Mouse (Mus musculus): ENCODE results near the gene Castor2. TPM values are rescaled to one million over a fixed set of nuclear protein-coding genes. Genes with fewer than 3 reads are reported as not detected.

The Castor2 gene
- polyA plus RNA-seq, 1 experiment from 2014 or later, result 4.4 TPM

DNA sequence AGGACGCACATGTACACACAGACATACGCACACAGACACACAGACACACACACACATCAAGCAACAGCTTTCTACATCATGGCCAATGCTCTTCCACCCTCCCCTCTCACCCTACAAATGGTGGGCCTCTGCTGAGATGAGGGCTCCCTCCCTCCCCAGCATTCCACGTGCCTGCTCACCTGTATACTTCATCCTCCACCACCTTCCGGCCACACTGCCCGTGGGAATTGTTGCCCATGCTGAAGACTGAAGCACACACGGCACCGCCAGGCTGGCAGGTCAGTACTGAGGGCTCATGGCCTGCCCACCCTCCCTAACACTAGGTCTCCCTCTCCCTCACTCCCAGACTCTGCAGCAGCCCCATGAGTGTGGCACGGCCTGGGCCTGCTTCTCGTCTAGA is 68.5 kb downstream of the Castor2 start:
- H3K4me3 ChIP-seq (replicated peaks; ENCODE audit: low read length), result no peak overlapping the region
- no peaks in the 10 kb centered on the region for H3K4me1 ChIP-seq (ENCODE audit: control insufficient read depth, insufficient read depth, low read length)
- H3K27ac ChIP-seq (ENCODE audit: low read length), result no peak overlapping the region
- no peak overlapping the region for H3K4me2 ChIP-seq (ENCODE audit: low read depth, low read length)
- H3K9ac ChIP-seq (ENCODE audit: low read length), result no peak overlapping the region
- WGBS, result 89% methylated on average over 9 of the region's 9 CpGs
- H3K27me3 ChIP-seq (ENCODE audit: control insufficient read depth, insufficient read depth, low read length), result no peaks in the 10 kb centered on the region
- peaks cover 7% of the 10 kb centered on the region; the same call in 1 of the 2 replicates for H3K36me3 ChIP-seq (ENCODE audit: control insufficient read depth, insufficient read depth, low read length)
- ATAC-seq (ENCODE audit: insufficient read depth, low FRiP score), result no peak
- no peaks in the 10 kb centered on the region for H3K9me3 ChIP-seq (replicated peaks; ENCODE audit: control insufficient read depth, low read length)

DNA sequence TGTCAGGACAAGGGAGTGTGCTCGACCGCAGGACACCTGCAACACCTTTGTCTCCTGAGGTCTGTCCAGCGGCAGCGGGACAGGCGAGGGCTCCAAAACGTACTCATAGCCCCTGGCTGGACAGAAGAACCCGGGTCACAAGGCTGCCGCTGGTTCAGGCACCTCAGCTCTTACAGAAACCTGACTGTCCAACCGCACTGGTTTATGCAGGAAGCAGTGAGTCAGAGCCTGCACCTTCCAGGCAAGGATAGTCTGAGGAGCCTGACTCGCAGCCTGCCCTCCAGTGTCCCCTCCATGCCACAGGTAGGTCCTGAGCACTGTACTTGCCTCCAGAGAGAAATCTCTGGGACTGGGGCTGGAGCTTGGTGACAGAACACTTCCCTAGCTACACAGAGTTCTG is 69.7 kb downstream of the Castor2 start:
- no peak overlapping the region for H3K27ac ChIP-seq (ENCODE audit: low read length)
- ATAC-seq (ENCODE audit: insufficient read depth, low FRiP score), result no peak
- H3K4me3 ChIP-seq (replicated peaks; ENCODE audit: low read length), result no peak overlapping the region
- 89% methylated on average over 10 of the region's 10 CpGs for WGBS
- H3K4me1 ChIP-seq (ENCODE audit: control insufficient read depth, insufficient read depth, low read length), result no peaks in the 10 kb centered on the region
- no peaks in the 10 kb centered on the region for H3K9me3 ChIP-seq (replicated peaks; ENCODE audit: control insufficient read depth, low read length)
- H3K9ac ChIP-seq (ENCODE audit: low read length), result no peak overlapping the region
- peaks cover 4% of the 10 kb centered on the region; the same call in 1 of the 2 replicates for H3K36me3 ChIP-seq (ENCODE audit: control insufficient read depth, insufficient read depth, low read length)
- no peak overlapping the region for H3K4me2 ChIP-seq (ENCODE audit: low read depth, low read length)
- no peaks in the 10 kb centered on the region for H3K27me3 ChIP-seq (ENCODE audit: control insufficient read depth, insufficient read depth, low read length)

DNA sequence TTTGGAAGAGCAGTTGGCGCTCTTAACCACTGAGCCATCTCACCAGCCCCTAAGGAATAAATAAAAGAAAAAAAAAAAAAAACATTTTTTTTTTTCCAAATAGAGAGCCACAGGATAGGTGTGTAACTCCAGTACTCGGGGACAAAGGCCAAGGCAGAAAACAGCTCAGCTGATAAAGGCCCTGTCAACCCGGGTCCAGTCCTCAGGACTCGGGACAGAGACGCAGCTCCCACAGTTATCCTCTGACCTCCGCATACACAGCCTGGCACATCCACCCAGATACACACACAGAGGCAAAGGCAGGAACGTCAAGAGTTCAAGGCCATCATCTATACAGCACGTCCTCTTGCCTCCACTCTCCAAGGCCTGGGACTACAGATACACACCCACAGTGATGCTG is 70.7 kb downstream of the Castor2 start:
- H3K9ac ChIP-seq (ENCODE audit: low read length), result no peak overlapping the region
- 0 out of 2 replicates have a peak, but pooled peaks cover 3% of the 10 kb centered on the region for H3K4me1 ChIP-seq (ENCODE audit: control insufficient read depth, insufficient read depth, low read length)
- ATAC-seq (ENCODE audit: insufficient read depth, low FRiP score), result no peak

DNA sequence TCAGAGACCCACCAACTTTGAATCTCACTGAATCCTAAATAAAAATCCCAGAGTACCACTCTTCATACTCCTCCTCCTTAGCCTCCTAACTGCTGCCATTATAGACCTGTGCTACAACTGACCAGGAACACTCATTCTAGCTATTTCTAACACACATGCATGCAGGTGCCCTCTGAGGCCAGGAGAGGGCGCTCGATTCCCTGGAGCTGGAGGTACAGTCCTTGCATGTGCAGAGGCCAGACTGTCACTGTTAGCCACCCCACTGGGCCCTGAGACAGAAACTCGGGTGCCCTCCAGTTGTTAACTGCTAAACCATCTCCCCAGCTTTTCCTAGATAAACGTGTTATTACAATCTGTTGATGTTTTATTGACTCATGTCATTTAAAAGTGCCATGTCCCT is 73.7 kb downstream of the Castor2 start:
- no peak overlapping the region for H3K27ac ChIP-seq (ENCODE audit: low read length)
- no peak for ATAC-seq (ENCODE audit: insufficient read depth, low FRiP score)
- WGBS, result 48% methylated on average over 4 of the region's 4 CpGs

More for the DNA sequence above, 70.7 kb downstream of the Castor2 start:
- no peak overlapping the region for H3K27ac ChIP-seq (ENCODE audit: low read length)
- 92% methylated on average over 8 of the region's 8 CpGs for WGBS
- H3K27me3 ChIP-seq (ENCODE audit: control insufficient read depth, insufficient read depth, low read length), result no peaks in the 10 kb centered on the region
- H3K36me3 ChIP-seq (ENCODE audit: control insufficient read depth, insufficient read depth, low read length), result peaks cover 4% of the 10 kb centered on the region; the same call in 1 of the 2 replicates
- H3K4me3 ChIP-seq (replicated peaks; ENCODE audit: low read length), result no peak overlapping the region
- no peaks in the 10 kb centered on the region for H3K9me3 ChIP-seq (replicated peaks; ENCODE audit: control insufficient read depth, low read length)
- H3K4me2 ChIP-seq (ENCODE audit: low read depth, low read length), result no peak overlapping the region

DNA sequence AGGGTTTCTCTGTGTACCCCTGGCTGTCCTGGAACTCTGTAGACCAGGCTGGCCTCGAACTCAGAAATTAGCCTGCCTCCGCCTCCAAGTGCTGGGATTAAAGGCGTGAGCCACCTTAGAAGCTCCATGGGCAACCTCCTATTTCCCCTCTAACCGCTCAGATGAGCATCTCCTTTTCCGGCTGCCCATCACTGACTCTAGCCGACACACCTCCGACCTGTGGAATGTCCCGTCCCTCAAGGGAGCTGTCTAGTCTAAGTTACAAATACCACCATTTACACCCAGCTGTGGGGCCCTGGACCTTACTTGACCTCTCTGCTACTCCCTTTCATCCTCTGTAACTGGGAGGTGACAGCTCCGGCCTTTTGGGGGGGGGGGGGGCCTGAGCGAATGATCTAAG is 76.2 kb downstream of the Castor2 start:
- no peaks in the 10 kb centered on the region for H3K9me3 ChIP-seq (replicated peaks; ENCODE audit: control insufficient read depth, low read length)
- peak overlapping the region; percentile 82 for H3K9ac ChIP-seq (ENCODE audit: low read length)
- peaks cover 10% of the 10 kb centered on the region for H3K4me1 ChIP-seq (ENCODE audit: control insufficient read depth, insufficient read depth, low read length)
- H3K36me3 ChIP-seq (ENCODE audit: control insufficient read depth, insufficient read depth, low read length), result no peaks in the 10 kb centered on the region
- no peak for ATAC-seq (ENCODE audit: insufficient read depth, low FRiP score)
- WGBS, result 12% methylated on average over 10 of the region's 10 CpGs
- H3K27me3 ChIP-seq (ENCODE audit: control insufficient read depth, insufficient read depth, low read length), result no peaks in the 10 kb centered on the region
- H3K27ac ChIP-seq (ENCODE audit: low read length), result peak overlapping the region; percentile 83
- peak overlapping the region; percentile 89 for H3K4me3 ChIP-seq (replicated peaks; ENCODE audit: low read length)
- peak overlapping the region; percentile 87 for H3K4me2 ChIP-seq (ENCODE audit: low read depth, low read length)

More for the DNA sequence above, 73.7 kb downstream of the Castor2 start:
- H3K36me3 ChIP-seq (ENCODE audit: control insufficient read depth, insufficient read depth, low read length), result no peaks in the 10 kb centered on the region
- H3K4me2 ChIP-seq (ENCODE audit: low read depth, low read length), result no peak overlapping the region
- no peaks in the 10 kb centered on the region for H3K9me3 ChIP-seq (replicated peaks; ENCODE audit: control insufficient read depth, low read length)
- no peak overlapping the region for H3K4me3 ChIP-seq (replicated peaks; ENCODE audit: low read length)
- H3K4me1 ChIP-seq (ENCODE audit: control insufficient read depth, insufficient read depth, low read length), result peaks cover 10% of the 10 kb centered on the region
- no peaks in the 10 kb centered on the region for H3K27me3 ChIP-seq (ENCODE audit: control insufficient read depth, insufficient read depth, low read length)
- H3K9ac ChIP-seq (ENCODE audit: low read length), result no peak overlapping the region

DNA sequence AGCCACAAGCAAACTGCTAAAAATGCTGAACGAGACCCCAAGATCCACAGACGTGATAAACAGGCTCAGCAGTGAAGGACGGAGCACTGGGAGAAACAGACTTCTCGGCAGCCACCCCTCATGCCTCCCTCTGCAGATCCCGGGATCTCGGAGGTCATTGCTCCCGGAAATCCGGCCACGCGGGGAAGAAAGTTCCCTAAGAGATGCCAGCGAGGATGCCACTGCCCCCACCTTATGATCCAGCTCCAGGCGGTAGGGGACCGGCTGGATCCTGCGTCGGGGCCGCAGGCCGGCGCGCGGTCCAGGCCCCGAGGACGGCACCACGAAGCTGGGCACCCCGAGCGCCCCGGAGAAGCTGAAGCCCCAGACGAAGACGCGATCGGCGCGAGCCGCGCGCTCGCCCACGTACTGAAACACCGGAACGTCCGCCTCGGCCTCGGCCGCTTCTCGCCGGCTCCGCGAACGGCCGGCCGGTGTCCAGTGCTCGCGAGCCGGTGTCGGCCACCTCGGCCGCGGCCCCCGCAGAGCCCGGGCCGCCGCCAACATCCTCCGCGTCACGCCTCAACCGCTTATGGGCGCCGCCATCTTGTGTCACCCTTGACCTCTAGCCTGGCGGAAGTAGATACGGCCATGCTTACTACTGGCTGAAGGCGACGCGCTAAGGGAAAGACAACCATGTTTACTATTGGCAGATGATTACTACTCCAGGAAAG is 76.8 kb downstream of the Castor2 start, which contains the start of gene Rcc1l:
Rcc1l (minus strand) TSS at position 606 of the 713 bp plus-strand sequence.
- peak within 1 kb of the TSS; percentile 83 for H3K27ac ChIP-seq (ENCODE audit: low read length)
- peaks cover 10% of the 10 kb centered on the region for H3K4me1 ChIP-seq (ENCODE audit: control insufficient read depth, insufficient read depth, low read length)
- peak within 1 kb of the TSS; percentile 87 for H3K4me2 ChIP-seq (ENCODE audit: low read depth, low read length)
- H3K9ac ChIP-seq (ENCODE audit: low read length), result peak within 1 kb of the TSS; percentile 82
- peak; percentile 93 for ATAC-seq (ENCODE audit: insufficient read depth, low FRiP score)
- under 1% methylated on average over 71 of the region's 72 CpGs for WGBS
- H3K4me3 ChIP-seq (replicated peaks; ENCODE audit: low read length), result peak within 1 kb of the TSS; percentile 89
- no peaks in the 10 kb centered on the region for H3K36me3 ChIP-seq (ENCODE audit: control insufficient read depth, insufficient read depth, low read length)
- no peaks in the 10 kb centered on the region for H3K9me3 ChIP-seq (replicated peaks; ENCODE audit: control insufficient read depth, low read length)
- no peaks in the 10 kb centered on the region for H3K27me3 ChIP-seq (ENCODE audit: control insufficient read depth, insufficient read depth, low read length)

DNA sequence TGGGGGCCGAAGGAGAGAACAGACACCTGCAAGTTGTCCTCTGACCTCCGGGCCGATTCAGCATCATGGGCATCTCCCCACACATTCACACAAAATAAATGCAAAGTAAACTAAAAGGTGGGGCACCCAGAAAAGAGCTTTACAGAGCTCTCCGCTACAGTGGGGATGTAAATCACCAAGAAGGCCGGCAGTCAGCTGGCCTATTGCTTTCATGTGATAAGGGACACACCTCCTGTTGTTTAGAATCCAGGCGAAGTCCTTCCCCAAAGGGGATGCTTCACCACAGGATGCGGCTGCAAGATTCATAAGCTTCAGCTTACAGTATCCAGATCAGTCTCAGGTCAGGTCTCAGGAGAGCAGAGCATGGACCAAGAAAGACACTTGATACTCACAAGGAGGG is 79.0 kb downstream of the Castor2 start:
- no peak overlapping the region for H3K9ac ChIP-seq (ENCODE audit: low read length)
- H3K4me3 ChIP-seq (replicated peaks; ENCODE audit: low read length), result no peak overlapping the region
- no peaks in the 10 kb centered on the region for H3K9me3 ChIP-seq (replicated peaks; ENCODE audit: control insufficient read depth, low read length)
- WGBS, result 77% methylated on average over 7 of the region's 7 CpGs
- ATAC-seq (ENCODE audit: insufficient read depth, low FRiP score), result no peak
- H3K4me1 ChIP-seq (ENCODE audit: control insufficient read depth, insufficient read depth, low read length), result peaks cover 25% of the 10 kb centered on the region
- no peak overlapping the region for H3K27ac ChIP-seq (ENCODE audit: low read length)
- no peaks in the 10 kb centered on the region for H3K36me3 ChIP-seq (ENCODE audit: control insufficient read depth, insufficient read depth, low read length)
- no peaks in the 10 kb centered on the region for H3K27me3 ChIP-seq (ENCODE audit: control insufficient read depth, insufficient read depth, low read length)
- H3K4me2 ChIP-seq (ENCODE audit: low read depth, low read length), result no peak overlapping the region

DNA sequence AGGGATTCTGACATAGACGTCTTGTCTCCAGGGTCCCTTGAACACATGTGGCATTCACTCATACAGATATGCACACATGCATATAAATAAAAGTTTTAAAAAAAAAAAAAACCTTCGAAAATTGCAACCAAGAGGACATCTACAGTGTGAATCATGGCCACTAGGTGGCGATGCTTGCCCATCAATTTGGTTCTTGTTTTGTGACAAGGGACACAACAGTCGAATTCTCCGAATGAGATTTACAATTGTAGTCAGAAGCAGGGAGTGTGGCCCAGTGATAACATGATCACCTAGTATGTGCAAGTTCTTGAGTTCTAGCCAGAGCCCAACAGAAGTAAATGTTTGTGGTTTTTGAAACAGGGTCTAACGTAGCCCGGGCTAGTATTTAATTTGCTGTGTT is 80.4 kb downstream of the Castor2 start:
- H3K9me3 ChIP-seq (replicated peaks; ENCODE audit: control insufficient read depth, low read length), result no peaks in the 10 kb centered on the region
- no peak overlapping the region for H3K27ac ChIP-seq (ENCODE audit: low read length)
- H3K4me1 ChIP-seq (ENCODE audit: control insufficient read depth, insufficient read depth, low read length), result peaks cover 23% of the 10 kb centered on the region
- H3K4me2 ChIP-seq (ENCODE audit: low read depth, low read length), result no peak overlapping the region
- no peaks in the 10 kb centered on the region for H3K36me3 ChIP-seq (ENCODE audit: control insufficient read depth, insufficient read depth, low read length)
- no peak overlapping the region for H3K9ac ChIP-seq (ENCODE audit: low read length)
- ATAC-seq (ENCODE audit: insufficient read depth, low FRiP score), result no peak
- H3K4me3 ChIP-seq (replicated peaks; ENCODE audit: low read length), result no peak overlapping the region
- no peaks in the 10 kb centered on the region for H3K27me3 ChIP-seq (ENCODE audit: control insufficient read depth, insufficient read depth, low read length)
- WGBS, result 18% methylated on average over 7 of the region's 7 CpGs

DNA sequence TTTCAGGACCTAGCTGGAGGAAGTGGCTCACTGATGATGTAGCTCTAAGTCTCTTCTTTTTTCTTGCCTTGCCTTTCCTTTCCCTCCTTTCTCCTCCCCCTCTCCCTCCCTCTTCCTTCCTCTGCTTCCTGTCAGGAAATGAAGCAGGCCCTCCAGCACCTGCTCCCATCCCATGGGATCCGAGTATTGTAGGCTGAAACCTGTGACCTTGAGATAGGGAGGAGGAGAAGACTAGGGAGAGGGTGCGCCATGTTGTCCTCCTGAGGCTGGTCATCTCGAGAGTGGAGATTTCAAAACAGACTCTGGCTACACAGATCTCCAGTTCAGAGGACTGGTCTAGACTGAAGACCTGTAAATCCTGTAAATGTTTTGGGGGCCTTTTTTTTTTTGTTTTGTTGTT is 82.7 kb downstream of the Castor2 start:
- no peak overlapping the region for H3K4me2 ChIP-seq (ENCODE audit: low read depth, low read length)
- 54% methylated on average over 3 of the region's 3 CpGs for WGBS

More for the DNA sequence above, 82.7 kb downstream of the Castor2 start:
- Histone ChIP-seq H3K27me3 (ENCODE audit: control insufficient read depth, insufficient read depth, low read length) (no peaks in the 10 kb centered on the region), H3K9ac (ENCODE audit: low read length) (no peak overlapping the region), H3K36me3 (ENCODE audit: control insufficient read depth, insufficient read depth, low read length) (no peaks in the 10 kb centered on the region), H3K4me1 (ENCODE audit: control insufficient read depth, insufficient read depth, low read length) (peaks cover 16% of the 10 kb centered on the region), H3K9me3 (replicated peaks; ENCODE audit: control insufficient read depth, low read length) (no peaks in the 10 kb centered on the region), H3K4me3 (replicated peaks; ENCODE audit: low read length) (no peak overlapping the region), H3K27ac (ENCODE audit: low read length) (peak overlapping the region; percentile 90; the same call in 1 of the 2 replicates)
- ATAC-seq (ENCODE audit: insufficient read depth, low FRiP score), result no peak

Measured in stomach, embryonic 16.5 days (tissue).